Mouse (Mus musculus): ENCODE measurements around the gene Exoc3l. TPM values are rescaled to one million over a fixed set of nuclear protein-coding genes. Genes with fewer than 3 reads are reported as not detected.
"Not testable (repeated sequence)": the region's sequence is repeated elsewhere in the genome, so short reads cannot be mapped to it uniquely, and the experiment has no call there.

Gene Exoc3l
- total RNA-seq, 4 experiments from 2014 or later: 20.0 to 57.6 (median 36.8) TPM

DNA sequence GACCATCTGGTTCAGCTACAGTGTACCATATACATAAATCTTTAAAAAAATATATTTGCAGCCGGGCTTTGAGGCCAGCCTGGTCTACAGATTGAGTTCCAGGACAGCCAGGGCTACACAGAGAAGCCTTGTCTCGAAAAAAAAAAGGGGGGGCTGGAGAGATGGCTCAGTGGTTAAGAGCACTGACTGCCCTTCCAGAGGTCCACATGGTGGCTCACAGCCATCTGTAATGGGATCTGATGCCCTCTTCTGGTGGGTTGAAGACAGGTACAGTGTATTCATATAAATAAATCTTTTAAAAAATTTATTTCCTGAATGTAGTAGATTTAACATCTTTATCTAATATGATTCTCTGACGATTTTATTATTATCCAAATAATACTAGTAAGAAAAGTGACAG, 4.1 kb downstream of the Exoc3l start:
- not testable (repeated sequence) for DNase-seq

DNA sequence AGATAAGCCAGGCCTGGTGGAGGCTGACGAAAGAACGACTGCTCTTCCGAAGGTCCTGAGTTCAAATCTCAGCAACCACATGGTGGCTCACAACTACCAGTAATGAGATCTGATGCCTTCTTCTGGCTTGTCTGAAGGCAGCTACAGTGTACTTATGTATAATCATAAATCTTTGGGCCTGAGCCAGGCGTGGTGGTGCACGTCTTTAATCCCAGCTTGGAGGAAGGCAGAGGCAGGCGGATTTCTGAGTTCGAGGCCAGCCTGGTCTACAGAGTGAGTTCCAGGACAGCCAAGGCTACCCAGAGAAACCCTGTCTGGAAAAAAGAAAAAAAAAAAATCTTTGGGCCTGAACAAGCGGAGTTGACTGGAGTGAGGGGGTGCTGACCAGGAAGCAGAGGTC, 4.5 kb downstream of the Exoc3l start:
- DNase-seq: not testable (repeated sequence)

DNA sequence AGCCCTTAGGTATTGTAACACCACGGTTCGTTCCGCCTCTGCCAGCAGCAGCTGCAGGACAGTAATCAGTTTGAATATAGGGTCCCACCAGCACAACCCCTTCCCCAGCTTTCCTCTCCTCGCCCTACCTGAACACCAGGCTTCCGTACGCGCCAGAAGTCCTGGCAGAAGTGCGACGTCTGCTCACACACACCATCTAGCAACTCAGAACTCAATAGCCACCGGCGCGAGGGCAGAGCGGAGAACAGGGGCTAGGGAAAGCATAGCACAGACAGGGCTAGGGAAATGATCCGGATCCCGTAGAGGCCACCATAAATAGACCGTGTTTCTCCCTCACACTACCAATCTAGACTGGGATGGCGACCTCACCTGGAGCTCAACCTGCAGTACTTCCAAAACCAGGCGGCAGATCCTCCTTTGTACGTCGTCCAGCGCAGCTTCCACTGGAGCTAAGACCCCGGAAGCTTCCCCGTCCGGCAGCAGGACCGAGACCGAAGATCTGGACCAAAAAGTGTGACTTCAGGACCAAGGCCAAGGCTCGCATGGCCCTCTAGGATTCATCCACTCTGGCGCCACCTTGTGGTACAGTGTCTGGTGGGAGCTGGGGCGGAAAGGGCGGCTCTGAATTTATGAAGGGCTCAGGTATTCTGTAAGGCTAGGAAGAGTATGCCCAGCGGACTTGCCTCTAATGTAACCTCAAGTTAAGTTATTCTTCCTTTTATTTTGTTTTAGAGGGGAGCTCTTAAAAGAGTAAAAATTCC, 5.2 kb downstream of the Exoc3l start:
- DNase-seq: peak; percentile 76

DNA sequence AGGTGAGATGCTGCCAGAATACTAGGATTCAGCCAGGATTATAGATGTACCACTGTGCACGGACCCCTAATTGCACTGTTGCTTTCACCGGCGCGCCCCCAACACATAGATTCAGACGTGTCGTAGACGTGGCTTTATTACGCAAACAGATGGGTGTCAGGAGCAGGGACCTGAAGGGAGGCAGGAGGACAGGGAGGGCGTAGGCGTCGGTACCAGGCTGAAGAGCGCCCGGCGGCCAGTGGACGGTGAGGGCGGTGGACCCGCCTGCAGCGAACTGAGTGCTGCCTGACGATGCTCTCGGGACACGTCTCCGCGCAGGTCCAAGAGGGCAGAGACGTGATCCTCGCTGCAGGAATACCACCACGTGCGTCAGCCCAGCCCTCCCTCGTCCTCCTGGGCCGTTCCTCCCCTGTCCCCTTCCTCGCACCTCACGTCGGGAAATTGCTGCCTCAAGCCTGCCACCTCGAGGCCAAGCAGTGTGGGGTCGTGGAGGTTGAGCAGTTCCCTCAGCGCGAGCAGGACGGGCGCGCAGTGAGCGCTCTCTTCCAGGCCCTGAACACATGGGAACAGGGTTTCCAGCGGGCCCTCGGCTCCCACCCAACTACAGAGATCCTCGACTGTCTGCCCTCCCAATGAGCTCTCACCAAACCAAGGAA, 6.0 kb downstream of the Exoc3l start, which contains the start of gene 4931428F04Rik:
TSS of gene 4931428F04Rik (minus strand) at position 60 of the 656 bp plus-strand sequence.
- DNase-seq: no peak

DNA sequence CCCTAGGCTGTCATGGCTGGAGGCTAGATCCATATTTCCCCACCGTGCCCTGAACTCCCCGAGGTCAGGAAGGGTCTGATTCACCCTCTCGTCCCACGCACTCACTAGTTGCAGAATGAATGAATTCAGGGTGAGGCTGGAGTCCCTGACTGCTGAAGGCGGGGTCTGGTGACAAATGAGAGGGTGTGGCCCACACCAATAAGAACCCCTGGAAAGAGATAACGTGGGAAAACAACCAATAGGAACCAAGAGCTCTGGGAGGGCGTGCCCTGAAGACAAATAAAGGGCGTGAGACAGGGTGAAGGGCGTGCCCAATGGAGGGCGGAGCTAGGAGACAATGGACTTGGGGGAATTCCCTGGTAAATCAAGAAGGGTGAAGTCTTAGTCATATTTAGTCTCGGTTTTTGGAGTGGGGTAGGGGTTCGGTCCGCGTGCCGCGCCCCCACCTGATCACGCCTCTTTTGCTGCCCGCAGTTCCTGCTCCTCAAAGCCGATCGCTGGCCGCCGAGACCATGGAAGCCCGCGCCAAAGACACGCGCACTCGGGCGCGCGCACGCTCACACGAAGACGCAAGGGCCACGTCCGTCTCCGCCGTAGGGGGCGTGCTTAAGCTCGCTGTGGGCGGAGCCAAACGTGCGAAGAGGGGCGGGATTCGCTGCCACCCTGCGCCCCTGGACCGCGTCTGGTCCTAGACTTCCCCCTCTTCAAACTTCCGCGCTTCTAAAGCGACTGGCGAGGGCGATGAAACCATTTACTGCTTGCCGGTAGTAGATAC, 6.8 kb downstream of the Exoc3l start:
- peak; percentile 94 for DNase-seq

DNA sequence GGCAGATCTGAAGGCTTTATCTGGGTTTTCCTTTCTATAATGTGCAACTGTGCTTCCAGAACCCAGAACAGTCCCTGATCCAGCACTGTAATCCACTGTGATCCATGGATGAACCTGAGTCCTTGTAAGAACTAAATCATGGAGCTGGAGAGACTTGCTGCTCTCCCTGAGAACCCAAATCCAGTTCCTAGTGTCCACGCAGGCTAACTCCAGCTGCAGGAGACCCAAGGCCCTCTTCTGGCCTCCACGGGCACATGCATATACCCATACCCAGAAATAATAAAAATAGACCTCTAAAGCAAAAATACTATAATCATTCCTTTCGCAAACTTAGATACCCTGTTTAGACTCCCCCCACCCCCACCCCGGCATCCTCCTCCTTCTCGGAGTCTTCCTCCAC, 7.7 kb downstream of the Exoc3l start:
- DNase-seq: no peak

DNA sequence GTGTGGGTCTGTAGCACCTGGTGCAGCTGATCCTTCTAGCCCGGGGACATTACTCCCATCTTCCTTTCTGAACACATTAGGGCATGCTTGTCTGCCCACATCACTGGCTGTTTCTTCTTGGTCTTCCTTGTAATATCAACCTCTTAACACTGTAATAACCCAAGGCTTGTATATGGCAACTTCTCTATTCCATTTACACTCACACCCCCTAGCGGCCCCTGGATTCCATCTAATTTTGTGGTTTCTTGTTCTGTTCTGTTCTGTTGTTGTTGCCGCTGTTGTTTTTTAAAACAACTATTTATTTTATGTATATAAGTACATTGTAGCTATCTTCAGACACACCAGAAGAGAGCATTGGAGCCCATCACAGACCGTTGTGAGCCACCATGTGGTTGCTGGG, 9.0 kb downstream of the Exoc3l start:
- DNase-seq: no peak

DNA sequence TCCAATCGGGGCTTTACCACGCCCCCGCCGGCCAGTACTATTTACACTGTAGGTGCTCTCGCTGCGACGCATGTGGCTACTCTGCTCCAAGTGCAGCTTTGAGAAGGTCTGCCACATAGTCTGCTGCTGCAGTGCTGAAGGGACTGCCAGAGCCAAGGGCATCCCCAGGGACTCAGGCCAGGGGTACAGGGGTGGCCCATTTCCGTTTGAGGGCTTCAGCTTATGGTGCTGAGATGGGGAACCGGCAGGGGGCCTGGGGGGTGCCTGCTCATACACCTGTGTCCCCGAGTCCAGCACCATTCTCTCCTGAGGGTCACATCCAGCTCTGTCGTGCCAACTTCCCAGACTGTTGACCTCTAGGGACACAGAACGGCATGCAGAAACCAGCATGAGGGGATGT, 10.4 kb downstream of the Exoc3l start:
- no peak for DNase-seq

DNA sequence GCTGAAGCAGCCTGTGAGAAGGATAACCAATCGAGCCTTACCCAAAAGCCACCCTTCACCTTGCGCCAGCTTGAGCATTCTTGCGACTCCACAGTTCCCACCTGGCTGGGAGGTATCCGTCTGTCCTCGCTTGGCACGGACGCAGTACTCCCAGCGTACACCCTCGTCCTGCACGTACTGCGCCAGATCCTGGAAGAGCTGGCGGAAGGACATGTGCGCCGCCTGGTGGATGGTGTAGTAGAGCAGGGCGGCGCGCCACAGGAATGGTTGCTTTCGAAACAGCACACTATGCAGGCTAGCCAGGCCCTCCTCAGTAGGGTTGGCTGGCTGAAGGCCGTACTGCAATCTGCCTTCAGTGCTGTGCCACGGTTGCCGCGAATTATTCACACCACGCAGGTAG, 12.8 kb downstream of the Exoc3l start:
- DNase-seq: no peak

DNA sequence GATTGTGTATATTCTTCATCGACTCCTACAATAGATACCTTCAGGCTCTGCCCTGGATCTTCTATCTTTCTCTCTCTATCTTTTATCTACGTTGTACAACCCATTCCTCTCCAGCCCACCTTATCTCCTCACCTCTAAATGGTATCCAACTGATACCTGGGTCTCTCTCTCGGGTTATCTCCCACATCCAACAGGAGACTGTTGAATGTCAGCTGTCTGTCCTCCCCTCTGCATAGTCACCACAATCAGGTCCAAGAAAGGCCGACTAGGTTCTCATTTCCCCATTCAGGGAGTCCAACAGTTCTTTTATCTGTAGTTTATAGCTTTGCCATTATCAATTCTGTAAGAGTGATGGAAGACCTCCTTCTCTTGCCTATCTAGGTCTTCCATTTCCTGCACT, 13.7 kb downstream of the Exoc3l start:
- DNase-seq: no peak

DNA sequence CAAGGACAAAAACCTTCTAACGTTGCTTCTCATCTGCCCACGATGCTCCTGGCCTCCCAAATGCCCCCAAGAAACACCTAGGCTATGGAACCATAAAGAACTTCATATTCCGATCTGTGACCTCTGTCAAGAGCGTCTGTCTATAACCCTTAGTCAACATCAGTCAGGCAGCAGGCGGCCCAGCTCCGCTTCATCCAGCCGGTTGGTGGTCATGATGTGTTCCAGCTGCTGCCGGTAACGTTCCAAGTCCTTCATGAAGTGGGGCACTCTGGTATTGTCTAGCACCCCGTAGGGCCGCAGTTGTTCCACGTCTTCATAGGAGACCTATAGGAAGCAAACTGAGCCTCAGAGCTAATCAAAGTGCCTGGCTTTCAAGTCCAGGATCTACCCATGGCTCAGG, 14.1 kb downstream of the Exoc3l start:
- no peak for DNase-seq

DNA sequence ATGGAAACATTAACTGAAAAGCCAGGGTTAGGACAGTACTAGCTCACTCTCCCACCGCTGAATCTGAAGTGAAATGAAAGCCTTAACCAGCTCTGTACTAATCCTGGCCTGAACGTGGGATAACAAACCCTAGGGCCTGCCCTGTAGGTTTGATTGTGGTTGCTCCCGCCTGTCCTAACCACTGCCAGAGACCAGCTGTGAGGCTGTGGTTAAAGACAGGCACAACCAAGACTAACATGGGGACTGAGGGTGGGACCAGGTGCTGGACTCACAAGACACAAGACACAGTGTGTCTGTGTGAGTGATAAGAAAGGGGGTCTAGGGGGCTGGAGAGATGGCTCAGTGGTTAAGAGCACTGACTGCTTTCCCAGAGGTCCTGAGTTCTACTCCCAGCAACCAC, 15.3 kb downstream of the Exoc3l start:
- DNase-seq: no peak

DNA sequence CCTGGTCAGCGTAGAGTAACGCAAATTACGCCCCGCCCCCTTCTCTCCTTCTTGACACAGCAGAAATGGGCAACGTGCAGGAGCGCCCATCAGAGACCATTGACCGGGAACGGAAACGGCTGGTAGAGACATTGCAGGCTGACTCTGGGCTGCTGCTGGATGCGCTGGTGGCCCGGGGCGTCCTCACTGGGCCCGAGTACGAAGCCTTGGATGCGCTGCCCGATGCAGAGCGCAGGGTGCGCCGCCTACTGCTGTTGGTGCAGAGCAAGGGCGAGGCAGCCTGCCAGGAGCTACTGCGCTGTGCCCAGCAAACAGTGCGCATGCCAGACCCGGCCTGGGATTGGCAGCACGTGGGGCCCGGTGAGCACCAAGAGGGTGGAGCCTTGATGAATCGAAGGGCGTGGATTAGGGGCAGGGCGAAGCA, 17.0 kb downstream of the Exoc3l start:
- DNase-seq: peak; percentile 86

DNA sequence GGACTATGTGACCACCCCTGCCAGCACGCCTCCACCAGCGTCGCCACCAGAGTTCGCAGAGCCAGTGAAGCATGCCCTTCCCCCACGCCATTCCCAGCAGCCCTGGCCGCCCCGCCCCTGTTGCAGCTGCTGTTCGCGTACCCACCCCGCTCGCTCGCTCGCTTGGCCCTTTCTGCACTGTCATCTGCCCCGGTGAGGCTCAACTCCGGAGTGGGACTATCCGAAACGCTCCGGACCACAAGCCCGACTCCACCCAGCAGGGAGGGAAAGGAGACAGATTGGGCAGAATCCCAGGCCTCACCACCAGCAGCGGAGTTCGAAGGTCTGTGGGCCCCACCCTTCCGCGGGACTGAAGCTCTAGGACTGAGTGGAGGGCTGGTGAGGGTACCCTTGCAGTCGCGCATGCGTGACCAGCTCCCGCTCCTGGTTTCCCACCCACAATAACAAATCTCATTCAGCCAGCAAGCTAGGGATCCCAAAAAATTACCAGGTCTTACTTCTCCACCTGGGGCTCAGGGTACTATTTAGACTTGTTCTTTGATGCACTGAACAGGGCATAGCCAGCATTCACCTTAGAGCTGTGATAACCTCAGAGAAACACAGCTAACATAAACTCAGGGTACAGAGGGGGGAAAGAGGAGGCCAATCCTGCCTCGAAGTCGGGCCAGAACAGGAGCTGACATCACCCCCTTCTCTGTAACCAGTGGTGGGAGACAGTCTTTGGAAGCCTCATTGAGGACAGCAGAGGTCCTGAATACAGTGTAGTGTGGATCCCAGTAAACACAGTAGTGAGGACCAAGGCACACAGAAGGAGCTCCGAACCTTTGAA, 19.4 kb downstream of the Exoc3l start:
- DNase-seq: no peak

DNA sequence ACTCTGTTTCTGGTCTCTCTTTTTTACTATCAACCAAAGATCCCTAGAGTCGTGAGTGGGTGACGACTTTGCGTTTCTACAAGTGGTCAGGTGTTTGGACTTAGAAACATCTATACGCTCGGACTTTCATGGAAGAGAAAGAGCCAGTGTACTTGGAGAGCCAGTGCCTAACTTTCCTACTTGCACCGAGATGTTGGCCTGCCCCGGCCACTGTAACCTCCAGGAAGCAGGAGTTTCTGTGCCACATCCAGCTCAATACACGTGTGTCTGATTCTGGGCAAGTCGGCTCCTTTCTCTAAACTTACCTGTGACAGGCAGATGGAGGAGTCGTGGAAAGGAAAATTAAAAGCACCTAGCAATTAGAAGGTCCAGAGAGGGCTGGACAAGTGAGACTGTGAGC, 20.1 kb downstream of the Exoc3l start, which contains the start of gene Nol3:
TSS of gene Nol3 (plus strand) at position 301 of the 400 bp plus-strand sequence.
- DNase-seq: no peak

DNA sequence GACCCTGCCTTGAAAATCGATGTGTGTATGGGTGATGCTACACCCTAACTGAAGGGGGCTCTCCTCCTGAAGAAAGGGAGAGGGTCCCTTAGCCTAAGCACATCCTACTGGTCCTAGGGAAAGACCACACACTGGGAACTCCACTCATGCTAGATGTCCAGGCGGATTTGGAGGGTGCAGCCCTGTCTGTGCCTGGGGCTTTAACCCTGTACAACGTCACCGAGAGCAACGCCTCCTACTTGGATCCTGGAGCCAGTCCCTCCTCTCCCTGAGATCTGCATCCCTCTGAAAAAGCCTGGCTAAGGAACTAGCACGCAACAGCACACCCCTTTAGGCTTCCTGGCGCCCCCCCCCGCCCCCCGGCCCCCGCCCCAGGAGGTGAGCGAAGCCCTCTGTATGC, 20.5 kb downstream of the Exoc3l start:
- no peak for DNase-seq

DNA sequence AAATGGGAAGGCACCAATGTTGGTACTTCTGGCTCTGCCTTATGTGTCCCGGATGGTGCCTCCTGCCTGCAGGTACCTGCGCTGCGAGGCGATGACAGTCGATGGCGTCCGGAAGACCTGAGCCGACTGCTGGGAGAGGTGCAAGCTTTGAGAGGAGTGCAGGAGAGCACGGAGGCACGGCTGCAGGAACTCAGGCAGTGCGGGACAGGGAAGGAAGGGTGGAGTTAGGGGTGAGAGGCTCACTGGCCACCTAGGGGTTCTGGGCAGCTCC, 25.1 kb downstream of the Exoc3l start:
- no peak for DNase-seq

DNA sequence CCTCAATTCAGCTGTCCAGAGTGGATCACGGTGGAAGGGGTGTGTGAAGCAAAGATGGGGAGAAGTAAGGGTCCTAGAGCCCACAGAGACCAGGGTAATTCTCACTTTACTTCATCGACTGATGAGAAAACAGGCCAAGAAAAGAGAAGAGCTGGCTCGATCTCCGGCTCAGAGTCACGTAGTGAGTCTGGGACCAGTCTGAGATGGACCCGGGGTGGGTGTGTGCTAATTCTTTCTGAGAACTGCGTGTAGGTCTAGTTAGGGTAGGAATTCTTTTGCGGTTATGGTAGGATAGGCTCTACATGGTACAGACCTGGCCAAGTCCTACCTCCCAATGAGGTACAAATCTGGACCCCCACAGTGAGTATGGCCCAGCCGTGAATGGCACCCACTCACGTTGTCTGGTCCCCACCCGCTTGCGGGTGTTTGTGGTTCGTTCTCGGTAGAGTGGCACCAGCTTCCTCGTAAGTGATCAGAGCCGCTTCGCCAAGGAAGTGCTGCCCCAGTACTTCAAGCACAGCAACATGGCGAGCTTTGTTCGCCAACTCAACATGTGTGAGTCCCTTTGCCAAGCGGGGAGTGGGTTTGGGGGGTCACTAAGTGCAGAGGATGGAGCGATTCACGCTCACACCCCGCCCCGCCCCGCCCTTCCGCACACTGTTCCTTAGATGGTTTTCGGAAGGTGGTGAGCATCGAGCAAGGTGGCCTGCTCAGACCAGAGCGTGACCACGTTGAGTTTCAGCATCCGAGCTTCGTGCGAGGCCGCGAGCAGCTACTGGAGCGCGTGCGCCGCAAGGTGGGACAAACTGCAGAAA, 25.6 kb downstream of the Exoc3l start:
- no peak for DNase-seq

DNA sequence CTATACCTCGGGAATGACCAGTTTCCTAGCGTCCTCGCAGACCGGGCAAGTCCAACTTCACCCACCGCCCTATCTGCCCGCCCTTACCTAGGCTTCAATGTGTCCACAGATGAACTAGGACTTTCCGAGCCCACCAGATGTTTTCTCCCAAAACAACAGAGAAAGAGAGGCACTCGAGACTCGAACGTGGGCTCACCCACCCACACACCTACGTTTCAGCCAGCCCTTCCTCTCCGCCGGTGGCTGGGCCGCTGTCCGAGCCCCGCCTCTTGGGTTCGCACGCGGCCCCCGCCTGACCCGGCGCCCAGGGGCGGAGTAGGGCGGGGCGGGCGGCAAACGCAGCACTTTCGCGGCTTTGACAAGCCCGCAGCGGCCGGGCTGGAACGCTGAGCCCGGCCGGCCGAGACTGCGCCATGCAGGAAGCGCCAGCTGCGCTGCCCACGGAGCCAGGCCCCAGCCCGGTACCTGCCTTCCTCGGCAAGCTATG, 26.4 kb downstream of the Exoc3l start, which contains the start of gene Hsf4:
TSS of gene Hsf4 (plus strand) at position 341 of the 487 bp plus-strand sequence.
- no peak for DNase-seq

DNA sequence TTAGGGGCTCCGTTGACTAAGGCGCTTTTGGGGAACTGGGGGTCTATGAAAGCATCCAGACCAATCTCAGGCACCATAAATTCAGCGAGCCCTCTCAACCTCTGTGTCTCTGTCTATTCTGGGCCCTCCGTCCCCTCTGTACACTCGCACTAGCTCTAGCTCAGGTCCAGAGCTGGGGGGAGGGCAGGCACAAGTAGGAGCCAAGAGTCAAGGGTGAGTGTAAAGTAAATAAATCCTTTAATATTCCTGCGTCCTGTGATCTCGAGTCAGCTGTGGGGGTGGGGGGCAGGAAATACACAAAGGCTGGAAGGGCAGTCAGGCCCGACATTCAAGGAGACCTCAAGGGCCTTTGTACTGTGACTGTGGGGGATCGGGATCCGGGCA, 26.8 kb downstream of the Exoc3l start:
- DNase-seq: no peak

DNA sequence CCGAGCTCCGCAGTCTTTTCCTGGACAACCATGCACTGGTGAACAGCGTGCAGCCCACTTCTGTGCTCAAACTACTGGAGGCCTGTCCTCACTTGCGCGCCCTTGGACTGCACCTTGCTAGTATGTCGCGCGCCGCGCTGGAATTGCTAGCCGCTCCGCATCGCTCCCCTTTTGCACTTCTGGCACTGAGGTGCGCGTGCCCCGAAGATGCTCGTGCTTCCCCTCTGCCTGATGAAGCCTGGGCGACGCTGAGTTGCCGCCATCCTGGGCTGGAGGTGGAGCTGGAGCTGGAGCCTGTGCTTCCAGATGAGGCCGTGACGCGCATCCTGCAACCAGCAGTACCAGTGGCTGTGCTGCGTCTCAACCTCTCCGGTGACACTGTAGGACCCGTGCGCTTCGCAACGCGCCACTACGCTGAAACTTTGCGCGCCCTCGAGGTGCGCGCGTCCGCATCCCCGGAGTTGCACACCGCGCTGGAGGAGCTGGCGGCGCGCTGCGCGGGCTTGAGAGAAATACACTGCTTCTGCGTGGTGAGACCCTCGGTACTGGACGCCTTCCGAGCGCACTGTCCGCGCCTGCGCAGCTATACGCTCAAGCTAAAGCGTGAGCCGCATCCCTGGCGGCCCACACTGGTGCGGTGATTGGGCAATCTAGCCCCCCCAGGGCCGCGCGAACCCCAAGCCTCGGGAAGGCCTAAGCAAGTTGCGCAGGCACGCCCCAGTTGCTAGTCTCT, 27.4 kb downstream of the Exoc3l start:
- DNase-seq: no peak

Data from adrenal gland, adult 8-10 months (tissue).